Mouse (Mus musculus): ENCODE results near the gene Mttp.

GRCm38 (mm10) chr3:138116871-138117270, 27.9 kb downstream of the Mttp start:
- TF ChIP-seq CTCF (IDR thresholded peaks at IDR 0.05; ENCODE audit: borderline replicate concordance, control insufficient read depth, extremely low read depth, insufficient read depth, low read length, poor library complexity) (no peak), POLR2A (IDR thresholded peaks at IDR 0.05; ENCODE audit: control insufficient read depth, extremely low read depth, insufficient read depth, low read length, poor library complexity) (no peak)
